Mouse (Mus musculus) midbrain, embryonic 11.5 days (tissue): ENCODE measurements at regions not wholly inside any gene's neighbourhood (a gene's known extent, or its start where the extent isn't known, plus 50 kb on each side); places are given as distances from the start of the nearest gene placed in this dataset.

Experiments used
- ATAC-seq: fragments of 200-750 bp; cut with Nextera tagmentation; 2 replicates; pipeline ENCODE4 v1.8.0; 2017; ENCODE audit warnings: moderate TSS enrichment, moderate library complexity; ENCODE audit not compliant: low FRiP score
- DNase-seq: peaks from one replicate; pipeline ENCODE4 v3.0.0; 2015; ENCODE audit warnings: low spot score; ENCODE audit errors: missing footprints
- H3K27ac ChIP-seq: fragments of 300-500 bp; sonication (generic); 2 replicates; pipeline ENCODE4 v1.5.1; 2014; ENCODE audit warnings: low read depth, low read length
- H3K27me3 ChIP-seq: fragments of 300-500 bp; sonication (generic); 2 replicates; pipeline ENCODE4 v1.6.1; 2014; ENCODE audit warnings: mild to moderate bottlenecking, low read length, moderate library complexity, mixed read lengths; ENCODE audit not compliant: control insufficient read depth, insufficient read depth
- H3K36me3 ChIP-seq: fragments of 300-500 bp; sonication (generic); 2 replicates; pipeline ENCODE4 v1.6.1; 2014; ENCODE audit warnings: mild to moderate bottlenecking, low read length, moderate library complexity, mixed read lengths; ENCODE audit not compliant: control insufficient read depth, insufficient read depth
- H3K4me1 ChIP-seq: fragments of 300-500 bp; sonication (generic); 2 replicates; pipeline ENCODE4 v1.6.1; 2014; ENCODE audit warnings: low read length; ENCODE audit not compliant: control insufficient read depth, insufficient read depth
- H3K4me2 ChIP-seq: fragments of 300-500 bp; sonication (generic); 2 replicates; pipeline ENCODE4 v1.6.1; 2014; ENCODE audit warnings: mild to moderate bottlenecking, moderate library complexity
- H3K4me3 ChIP-seq: fragments of 300-500 bp; sonication (generic); 2 replicates; pipeline ENCODE4 v1.5.1; 2014; ENCODE audit warnings: low read depth, low read length
- H3K9ac ChIP-seq: fragments of 300-500 bp; sonication (generic); 2 replicates; pipeline ENCODE4 v1.6.1; 2014; ENCODE audit warnings: low read length
- H3K9me3 ChIP-seq: fragments of 300-500 bp; sonication (generic); 2 replicates; pipeline ENCODE4 v1.6.1; 2016; ENCODE audit warnings: low read length; ENCODE audit not compliant: control insufficient read depth
- WGBS: fragments of 180-500 bp; shearing (Covaris S2); extraction: QIAGEN DNeasy Blood & Tissue Kit; methylation state at CpG from one replicate; pipeline ENCODE4 v1.1.7; 2014; 5-methylcytosine and 5-hydroxymethylcytosine counted together

DNA sequence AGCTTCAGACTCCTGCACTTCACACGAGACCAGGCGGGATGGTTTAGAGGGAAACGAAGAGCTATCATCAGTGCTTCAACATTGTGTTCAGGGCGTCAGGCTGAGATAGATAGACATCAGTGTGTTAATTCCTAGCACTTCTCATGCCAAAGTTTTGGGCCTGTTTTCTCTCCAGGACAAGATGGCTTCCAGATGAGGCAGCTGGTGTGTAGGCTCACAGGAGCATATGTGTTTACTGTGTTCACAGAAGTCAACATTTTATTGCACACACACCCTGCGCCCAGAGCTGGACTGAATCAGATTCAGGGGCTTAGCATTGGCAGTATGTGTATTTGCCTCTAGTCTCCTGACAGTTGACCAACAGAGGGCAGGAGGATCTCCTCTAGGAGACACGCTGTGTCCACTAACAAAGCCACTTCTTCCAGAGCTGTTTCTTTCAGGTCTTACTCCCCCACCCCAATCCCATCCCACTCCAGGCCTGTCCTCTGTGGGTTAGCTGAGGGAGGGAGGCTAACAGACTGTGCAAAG lies 123.4 kb downstream of the Lrrc30 start:
- Histone ChIP-seq H3K4me2 (no peak overlapping the region), H3K4me1 (no peaks in the 10 kb centered on the region), H3K9ac (no peak overlapping the region), H3K9me3 (no peaks in the 10 kb centered on the region), H3K27ac (no peak overlapping the region), H3K36me3 (no peaks in the 10 kb centered on the region), H3K27me3 (no peaks in the 10 kb centered on the region), H3K4me3 (no peak overlapping the region)
- 85% methylated on average over 6 of the region's 6 CpGs for WGBS
- DNase-seq = peak; percentile 69
- ATAC-seq = no peak

DNA sequence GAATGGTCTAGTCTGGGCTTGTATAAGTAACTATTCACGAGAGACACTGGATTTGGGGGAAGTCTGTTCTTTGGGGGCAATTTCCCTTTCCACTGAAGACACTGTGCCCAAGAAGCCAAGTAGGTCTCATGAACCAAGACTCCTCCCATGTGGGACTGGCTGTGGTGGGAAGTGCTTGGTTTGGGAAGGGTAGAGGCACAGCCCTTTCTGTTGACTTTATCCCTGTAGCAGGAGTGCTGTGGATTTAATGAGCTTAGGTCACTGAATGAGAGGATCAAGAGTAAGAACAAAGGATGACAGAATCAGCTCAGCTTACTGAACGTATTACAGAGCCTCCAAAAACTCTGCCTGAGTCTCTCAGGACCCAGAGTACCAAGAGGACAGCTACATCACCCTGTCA lies 124.2 kb downstream of the Lrrc30 start:
- ATAC-seq (peak; percentile 63; the same call in 1 of the 2 replicates), DNase-seq (peak; percentile 86)
- no peaks in the 10 kb centered on the region for H3K27me3 ChIP-seq
- no peak overlapping the region for H3K4me2 ChIP-seq
- no peaks in the 10 kb centered on the region for H3K4me1 ChIP-seq
- H3K9me3 ChIP-seq = no peaks in the 10 kb centered on the region
- no peak overlapping the region for H3K9ac ChIP-seq
- H3K27ac ChIP-seq = no peak overlapping the region
- no peaks in the 10 kb centered on the region for H3K36me3 ChIP-seq
- WGBS = 21% methylated on average over 2 of the region's 2 CpGs
- H3K4me3 ChIP-seq = no peak overlapping the region

DNA sequence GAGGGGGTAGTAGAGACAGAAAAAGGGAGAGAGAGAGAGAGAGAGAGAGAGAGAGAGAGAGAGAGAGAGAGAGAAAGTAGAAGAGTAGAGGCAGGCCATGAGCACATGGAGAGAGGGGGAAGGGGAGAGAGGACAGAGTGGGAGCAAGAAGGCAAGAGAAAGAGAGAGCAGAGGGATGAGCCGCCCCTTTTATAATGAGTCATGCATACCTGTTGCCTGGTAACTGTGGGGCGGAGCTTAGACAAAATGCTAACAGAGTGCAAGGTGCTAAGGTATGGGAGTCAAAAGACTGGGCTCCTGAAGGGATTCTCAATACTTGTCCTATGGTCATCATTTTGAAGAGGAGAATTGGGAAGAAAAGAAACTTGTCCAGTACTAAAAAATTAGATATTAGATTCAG lies 126.1 kb downstream of the Lrrc30 start:
- 60% methylated on average over 2 of the region's 2 CpGs for WGBS
- Histone ChIP-seq H3K4me2 (no peak overlapping the region), H3K9ac (no peak overlapping the region), H3K27me3 (no peaks in the 10 kb centered on the region), H3K36me3 (no peaks in the 10 kb centered on the region), H3K4me3 (no peak overlapping the region), H3K9me3 (no peaks in the 10 kb centered on the region), H3K4me1 (no peaks in the 10 kb centered on the region), H3K27ac (no peak overlapping the region)
- no peak for ATAC-seq
- DNase-seq = no peak

DNA sequence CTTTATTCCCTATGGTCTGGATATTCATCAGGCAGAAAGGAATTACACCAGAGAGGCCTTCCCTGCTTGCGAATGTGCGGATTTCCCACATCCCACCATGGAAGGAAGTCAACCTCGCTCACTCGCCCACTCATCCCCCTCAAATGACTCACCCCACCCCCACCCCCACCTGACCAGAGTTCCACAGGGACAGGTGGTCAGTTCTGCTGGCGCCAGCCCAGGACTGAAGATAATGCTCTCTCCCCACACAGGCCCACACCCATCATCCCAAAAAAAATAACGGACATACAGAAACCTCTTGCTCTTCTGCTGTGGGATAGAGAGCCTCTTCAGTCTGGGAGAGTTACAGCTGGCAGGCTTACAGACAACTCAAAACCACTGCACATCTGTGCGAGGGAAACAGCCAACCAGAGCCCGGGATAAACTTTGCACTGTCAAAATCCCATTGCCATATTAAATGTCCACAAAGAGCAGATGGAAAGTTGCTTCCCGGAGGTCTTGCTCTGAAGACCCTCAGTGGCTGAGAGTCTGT lies 128.0 kb downstream of the Lrrc30 start:
- Histone ChIP-seq H3K4me3 (no peak overlapping the region), H3K4me2 (no peak overlapping the region), H3K27me3 (no peaks in the 10 kb centered on the region), H3K27ac (no peak overlapping the region), H3K36me3 (no peaks in the 10 kb centered on the region), H3K4me1 (peaks cover 4% of the 10 kb centered on the region; the same call in 1 of the 2 replicates), H3K9me3 (no peaks in the 10 kb centered on the region), H3K9ac (no peak overlapping the region)
- ATAC-seq (no peak), DNase-seq (no peak)
- WGBS = 91% methylated on average over 9 of the region's 9 CpGs

DNA sequence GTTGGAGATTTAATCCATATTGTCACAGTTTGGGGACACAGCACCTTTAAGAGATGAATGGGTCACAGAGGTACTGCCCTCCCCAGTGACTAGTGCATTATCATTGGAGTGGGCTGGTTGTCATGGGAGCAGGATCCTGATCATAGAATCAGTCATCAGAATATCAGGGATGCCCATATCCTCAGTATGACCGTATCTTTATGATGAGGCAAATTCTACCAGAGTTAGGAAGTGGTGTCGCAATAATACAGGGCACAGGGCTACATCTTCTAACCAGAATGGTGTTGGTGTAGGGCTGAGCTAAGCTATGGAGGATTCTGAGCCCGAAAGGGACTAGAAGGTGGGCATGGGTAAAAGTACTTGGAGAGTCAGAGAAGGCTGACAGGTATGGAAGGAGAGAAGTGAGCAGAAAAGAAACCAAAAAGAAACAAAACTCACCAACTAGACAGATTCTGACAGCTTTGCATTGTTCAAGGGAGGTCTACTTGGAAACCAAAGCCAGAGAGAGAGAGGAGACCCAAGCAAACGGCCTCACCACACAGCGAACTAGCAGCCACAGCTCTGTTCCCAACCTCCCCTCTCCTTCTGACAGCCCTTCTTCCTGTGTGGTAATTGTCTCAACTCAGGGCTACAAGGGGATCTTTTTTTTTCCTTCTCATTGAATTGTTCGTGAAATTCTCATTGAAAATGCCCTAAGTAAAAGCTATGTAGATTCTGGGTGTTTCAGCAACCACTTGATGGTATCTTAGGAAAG lies 129.2 kb downstream of the Lrrc30 start:
- no peaks in the 10 kb centered on the region for H3K9me3 ChIP-seq
- WGBS = 80% methylated on average over 6 of the region's 6 CpGs
- no peak for DNase-seq

DNA sequence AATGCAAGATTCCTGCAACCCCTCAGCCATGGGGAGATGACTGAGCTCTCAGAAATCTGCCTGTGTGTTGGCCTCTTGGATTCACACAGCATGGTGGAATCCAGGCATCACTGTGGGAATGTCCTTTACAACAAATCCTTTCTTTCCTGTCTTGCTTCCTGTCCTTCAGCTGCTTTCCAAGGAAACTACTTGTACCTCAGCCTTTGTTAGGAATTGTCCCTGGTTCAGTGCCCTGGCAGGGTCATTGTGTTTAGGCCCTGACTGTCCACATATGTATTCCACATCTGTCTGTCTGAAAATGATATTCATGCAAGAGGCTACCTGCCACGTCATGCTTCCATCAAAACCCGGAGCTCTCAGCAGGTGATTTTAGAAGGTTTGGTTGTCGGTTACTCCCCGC lies 129.9 kb downstream of the Lrrc30 start:
- H3K27ac ChIP-seq = no peak overlapping the region
- 78% methylated on average over 4 of the region's 4 CpGs for WGBS
- peaks cover 4% of the 10 kb centered on the region; the same call in 1 of the 2 replicates for H3K4me1 ChIP-seq
- no peaks in the 10 kb centered on the region for H3K9me3 ChIP-seq
- no peak for ATAC-seq
- H3K27me3 ChIP-seq = no peaks in the 10 kb centered on the region
- H3K4me3 ChIP-seq = no peak overlapping the region
- no peak for DNase-seq
- no peaks in the 10 kb centered on the region for H3K36me3 ChIP-seq
- no peak overlapping the region for H3K4me2 ChIP-seq
- no peak overlapping the region for H3K9ac ChIP-seq

More for the DNA sequence above, 129.2 kb downstream of the Lrrc30 start:
- no peaks in the 10 kb centered on the region for H3K27me3 ChIP-seq
- H3K27ac ChIP-seq = no peak overlapping the region
- H3K36me3 ChIP-seq = no peaks in the 10 kb centered on the region
- peaks cover 4% of the 10 kb centered on the region; the same call in 1 of the 2 replicates for H3K4me1 ChIP-seq
- H3K4me3 ChIP-seq = no peak overlapping the region
- no peak for ATAC-seq
- H3K9ac ChIP-seq = no peak overlapping the region
- H3K4me2 ChIP-seq = no peak overlapping the region

DNA sequence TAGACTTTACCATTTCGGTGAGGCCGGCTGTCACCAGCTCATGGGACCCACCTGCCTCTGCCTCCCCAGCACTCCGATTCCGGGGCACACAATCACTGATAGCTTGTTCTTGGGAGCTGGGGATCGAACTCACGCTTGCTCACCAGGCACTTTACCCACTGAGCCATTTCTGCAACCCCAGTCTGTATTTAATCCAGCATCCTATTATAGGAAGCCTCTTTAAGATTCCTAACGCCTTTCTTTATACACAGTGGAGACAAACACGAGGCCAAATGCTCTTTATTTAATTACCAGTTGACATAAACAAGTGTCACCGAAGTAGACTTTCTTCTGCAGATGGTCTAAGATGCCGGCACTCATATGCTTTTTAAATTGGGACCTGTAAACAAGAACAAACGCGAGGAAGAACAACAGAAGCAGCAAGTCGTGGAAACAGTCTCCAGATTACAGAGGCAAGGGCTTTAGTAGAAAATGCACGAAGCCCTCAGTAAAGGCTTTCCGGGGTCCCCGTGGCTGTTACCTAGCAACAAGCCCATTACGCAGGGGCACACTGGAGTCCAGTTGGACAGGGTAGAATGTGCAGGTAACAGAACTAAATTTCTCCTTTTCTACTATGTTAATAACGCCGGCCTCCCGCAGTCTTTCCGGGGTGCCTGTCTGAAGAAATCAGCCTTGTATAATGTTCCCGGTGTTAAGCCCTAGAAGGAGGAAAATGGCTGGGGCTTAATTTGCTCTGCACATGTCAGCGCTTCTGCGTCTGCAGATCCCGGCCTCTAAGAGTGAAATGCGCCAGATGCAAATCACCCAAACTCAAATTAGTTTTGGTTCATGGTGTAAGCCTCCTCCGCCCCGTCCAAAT lies 132.5 kb downstream of the Lrrc30 start:
- Histone ChIP-seq H3K27ac (no peak overlapping the region), H3K4me2 (peak overlapping the region; percentile 40; the same call in 1 of the 2 replicates), H3K9me3 (no peaks in the 10 kb centered on the region), H3K27me3 (no peaks in the 10 kb centered on the region), H3K4me3 (peak overlapping the region; percentile 12; the same call in 1 of the 2 replicates), H3K4me1 (peaks cover 4% of the 10 kb centered on the region; the same call in 1 of the 2 replicates), H3K9ac (no peak overlapping the region; the same call in 1 of the 2 replicates), H3K36me3 (no peaks in the 10 kb centered on the region)
- DNase-seq (peak; percentile 91), ATAC-seq (peak; percentile 76)
- whole genome bisulfite sequencing = 42% methylated on average over 28 of the region's 28 CpGs

DNA sequence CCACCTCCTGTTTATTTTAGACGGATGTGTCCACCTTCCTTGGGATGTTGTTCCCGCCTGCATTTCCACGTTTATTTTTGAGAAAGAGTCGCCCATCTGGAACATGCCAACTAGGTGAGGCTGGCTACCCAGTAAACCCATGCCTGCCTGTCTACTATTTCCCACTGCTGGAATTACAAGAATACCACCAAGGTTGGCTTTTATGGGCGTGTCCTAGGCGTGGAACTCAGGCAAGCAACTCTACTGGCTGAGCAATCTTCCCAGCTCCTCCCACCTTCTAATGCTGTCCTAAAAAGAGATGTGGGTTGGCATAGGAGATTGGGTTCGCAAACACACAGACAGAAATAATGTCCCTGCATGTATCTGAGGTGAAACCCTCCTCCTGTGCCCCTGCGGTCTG lies 135.1 kb downstream of the Lrrc30 start:
- Histone ChIP-seq H3K27me3 (no peaks in the 10 kb centered on the region), H3K4me2 (no peak overlapping the region), H3K4me3 (no peak overlapping the region), H3K36me3 (no peaks in the 10 kb centered on the region), H3K27ac (no peak overlapping the region), H3K4me1 (peaks cover 4% of the 10 kb centered on the region; the same call in 1 of the 2 replicates), H3K9me3 (no peaks in the 10 kb centered on the region), H3K9ac (no peak overlapping the region)
- ATAC-seq (no peak), DNase-seq (no peak)
- 92% methylated on average over 8 of the region's 8 CpGs for WGBS
